Mouse (Mus musculus): Measurements from ENCODE around the gene Ing2. TPM values are rescaled to one million over a fixed set of nuclear protein-coding genes. Genes with fewer than 3 reads are reported as not detected.

Ing2 gene
- polyA plus RNA-seq, 1 experiment = not detected

GRCm38 (mm10) chr8:47697696-47698095 lies 22.3 kb upstream of the Ing2 start:
- no peak overlapping the region for H3K4me3 ChIP-seq (ENCODE audit: insufficient read depth, low read depth, low read length)
- no peaks in the 10 kb centered on the region for H3K4me1 ChIP-seq (ENCODE audit: control insufficient read depth, insufficient read depth, low read length)
- no peak overlapping the region for H3K27ac ChIP-seq (ENCODE audit: insufficient read depth, low read depth, low read length)
- 71% methylated on average over 1 of the region's 1 CpGs for WGBS
- TF ChIP-seq POLR2A (IDR thresholded peaks at IDR 0.05; ENCODE audit: insufficient read depth, low read depth, low read length) (no peak), CTCF (IDR thresholded peaks at IDR 0.05; ENCODE audit: insufficient read depth, low read depth, low read length) (no peak)

GRCm38 (mm10) chr8:47695431-47696105 lies 20.2 kb upstream of the Ing2 start:
- H3K4me3 ChIP-seq (ENCODE audit: insufficient read depth, low read depth, low read length) = no peak overlapping the region
- 78% methylated on average over 5 of the region's 5 CpGs for WGBS
- TF ChIP-seq CTCF (IDR thresholded peaks at IDR 0.05; ENCODE audit: insufficient read depth, low read depth, low read length) (no peak), POLR2A (IDR thresholded peaks at IDR 0.05; ENCODE audit: insufficient read depth, low read depth, low read length) (no peak)
- H3K27ac ChIP-seq (ENCODE audit: insufficient read depth, low read depth, low read length) = no peak overlapping the region
- H3K4me1 ChIP-seq (ENCODE audit: control insufficient read depth, insufficient read depth, low read length) = no peaks in the 10 kb centered on the region

GRCm38 (mm10) chr8:47693119-47693518 lies 17.8 kb upstream of the Ing2 start:
- WGBS = 2% methylated on average over 2 of the region's 2 CpGs
- no peak overlapping the region for H3K27ac ChIP-seq (ENCODE audit: insufficient read depth, low read depth, low read length)
- TF ChIP-seq CTCF (IDR thresholded peaks at IDR 0.05; ENCODE audit: insufficient read depth, low read depth, low read length) (no peak), POLR2A (IDR thresholded peaks at IDR 0.05; ENCODE audit: insufficient read depth, low read depth, low read length) (no peak)

GRCm38 (mm10) chr8:47691831-47692230 lies 16.5 kb upstream of the Ing2 start:
- 89% methylated on average over 10 of the region's 10 CpGs for WGBS

More at GRCm38 (mm10) chr8:47693119-47693518, 17.8 kb upstream of the Ing2 start:
- H3K4me1 ChIP-seq (ENCODE audit: control insufficient read depth, insufficient read depth, low read length) = no peaks in the 10 kb centered on the region
- no peak overlapping the region for H3K4me3 ChIP-seq (ENCODE audit: insufficient read depth, low read depth, low read length)

GRCm38 (mm10) chr8:47691303-47691702 lies 15.9 kb upstream of the Ing2 start:
- Histone ChIP-seq H3K4me3 (ENCODE audit: insufficient read depth, low read depth, low read length) (no peak overlapping the region), H3K4me1 (ENCODE audit: control insufficient read depth, insufficient read depth, low read length) (no peaks in the 10 kb centered on the region), H3K27ac (ENCODE audit: insufficient read depth, low read depth, low read length) (no peak overlapping the region)
- 68% methylated on average over 7 of the region's 7 CpGs for WGBS
- no peak for TF ChIP-seq CTCF (IDR thresholded peaks at IDR 0.05; ENCODE audit: insufficient read depth, low read depth, low read length)
- no peak for TF ChIP-seq POLR2A (IDR thresholded peaks at IDR 0.05; ENCODE audit: insufficient read depth, low read depth, low read length)

More at GRCm38 (mm10) chr8:47691831-47692230, 16.5 kb upstream of the Ing2 start:
- Histone ChIP-seq H3K27ac (ENCODE audit: insufficient read depth, low read depth, low read length) (no peak overlapping the region), H3K4me3 (ENCODE audit: insufficient read depth, low read depth, low read length) (no peak overlapping the region), H3K4me1 (ENCODE audit: control insufficient read depth, insufficient read depth, low read length) (no peaks in the 10 kb centered on the region)
- TF ChIP-seq POLR2A (IDR thresholded peaks at IDR 0.05; ENCODE audit: insufficient read depth, low read depth, low read length) (no peak), CTCF (IDR thresholded peaks at IDR 0.05; ENCODE audit: insufficient read depth, low read depth, low read length) (no peak)

- H3K27ac ChIP-seq (ENCODE audit: insufficient read depth, low read depth, low read length) = no peak overlapping the region
- no peak for TF ChIP-seq CTCF (IDR thresholded peaks at IDR 0.05; ENCODE audit: insufficient read depth, low read depth, low read length)
- TF ChIP-seq POLR2A (IDR thresholded peaks at IDR 0.05; ENCODE audit: insufficient read depth, low read depth, low read length) = no peak
- 21% methylated on average over 16 of the region's 16 CpGs for WGBS
- H3K4me3 ChIP-seq (ENCODE audit: insufficient read depth, low read depth, low read length) = no peak overlapping the region
- no peaks in the 10 kb centered on the region for H3K4me1 ChIP-seq (ENCODE audit: control insufficient read depth, insufficient read depth, low read length)
Observed at GRCm38 (mm10) chr8:47690674-47691078, 15.3 kb upstream of the Ing2 start.

GRCm38 (mm10) chr8:47689704-47690326 lies 14.5 kb upstream of the Ing2 start:
- H3K4me1 ChIP-seq (ENCODE audit: control insufficient read depth, insufficient read depth, low read length) = no peaks in the 10 kb centered on the region
- WGBS = 67% methylated on average over 12 of the region's 12 CpGs

GRCm38 (mm10) chr8:47684441-47684840 lies 9.1 kb upstream of the Ing2 start:
- Histone ChIP-seq H3K4me3 (ENCODE audit: insufficient read depth, low read depth, low read length) (no peak overlapping the region), H3K27ac (ENCODE audit: insufficient read depth, low read depth, low read length) (no peak overlapping the region), H3K4me1 (ENCODE audit: control insufficient read depth, insufficient read depth, low read length) (no peaks in the 10 kb centered on the region)
- 65% methylated on average over 5 of the region's 5 CpGs for WGBS
- TF ChIP-seq CTCF (IDR thresholded peaks at IDR 0.05; ENCODE audit: insufficient read depth, low read depth, low read length) (no peak), POLR2A (IDR thresholded peaks at IDR 0.05; ENCODE audit: insufficient read depth, low read depth, low read length) (no peak)

More at GRCm38 (mm10) chr8:47689704-47690326, 14.5 kb upstream of the Ing2 start:
- H3K27ac ChIP-seq (ENCODE audit: insufficient read depth, low read depth, low read length) = no peak overlapping the region
- H3K4me3 ChIP-seq (ENCODE audit: insufficient read depth, low read depth, low read length) = no peak overlapping the region
- no peak for TF ChIP-seq POLR2A (IDR thresholded peaks at IDR 0.05; ENCODE audit: insufficient read depth, low read depth, low read length)
- TF ChIP-seq CTCF (IDR thresholded peaks at IDR 0.05; ENCODE audit: insufficient read depth, low read depth, low read length) = no peak

- 69% methylated on average over 9 of the region's 9 CpGs for WGBS
- H3K4me1 ChIP-seq (ENCODE audit: control insufficient read depth, insufficient read depth, low read length) = no peaks in the 10 kb centered on the region
- H3K27ac ChIP-seq (ENCODE audit: insufficient read depth, low read depth, low read length) = no peak overlapping the region
- H3K4me3 ChIP-seq (ENCODE audit: insufficient read depth, low read depth, low read length) = no peak overlapping the region
- TF ChIP-seq POLR2A (IDR thresholded peaks at IDR 0.05; ENCODE audit: insufficient read depth, low read depth, low read length) (no peak), CTCF (IDR thresholded peaks at IDR 0.05; ENCODE audit: insufficient read depth, low read depth, low read length) (no peak)
Observed at GRCm38 (mm10) chr8:47683994-47684393, 8.6 kb upstream of the Ing2 start.
